Mouse (Mus musculus) lung, embryonic 15.5 days (tissue): Measurements from ENCODE around the gene Rbm14. TPM values are rescaled to one million over a fixed set of nuclear protein-coding genes. Genes with fewer than 3 reads are reported as not detected.
A peak's percentile ranks its signal among the peaks of the same experiment; 100 is the strongest.
"Not testable (repeated sequence)": the region's sequence is repeated elsewhere in the genome, so short reads cannot be mapped to it uniquely, and the experiment has no call there.

ENCODE experiments used
- ATAC-seq: fragments of 200-750 bp; cut with Nextera tagmentation; 2 replicates; pipeline ENCODE4 v1.8.0; 2017; ENCODE audit warnings: moderate number of reproducible peaks, borderline replicate concordance; ENCODE audit not compliant: low FRiP score, low TSS enrichment; ENCODE audit errors: extremely low read depth
- H3K27ac ChIP-seq: fragments of 300-500 bp; sonication (generic); 2 replicates; pipeline ENCODE4 v1.5.1; 2015; ENCODE audit warnings: moderate library complexity, mild to moderate bottlenecking, inconsistent platforms
- H3K27me3 ChIP-seq: fragments of 300-500 bp; sonication (generic); 2 replicates; pipeline ENCODE4 v1.6.1; 2015; ENCODE audit warnings: inconsistent platforms
- H3K36me3 ChIP-seq: fragments of 300-500 bp; sonication (generic); 2 replicates; pipeline ENCODE4 v1.6.1; 2015; ENCODE audit warnings: inconsistent platforms
- H3K4me1 ChIP-seq: fragments of 300-500 bp; sonication (generic); 2 replicates; pipeline ENCODE4 v1.6.1; 2015; ENCODE audit warnings: inconsistent platforms
- H3K4me2 ChIP-seq: fragments of 300-500 bp; sonication (generic); 2 replicates; pipeline ENCODE4 v1.6.1; 2015; ENCODE audit warnings: inconsistent platforms, mild to moderate bottlenecking, moderate library complexity
- H3K4me3 ChIP-seq: fragments of 300-500 bp; sonication (generic); 2 replicates; pipeline ENCODE4 v1.5.1; 2015; ENCODE audit warnings: mild to moderate bottlenecking, inconsistent platforms
- H3K9ac ChIP-seq: fragments of 300-500 bp; sonication (generic); 2 replicates; pipeline ENCODE4 v1.6.1; 2015; ENCODE audit warnings: inconsistent platforms
- H3K9me3 ChIP-seq: fragments of 300-500 bp; sonication (generic); 2 replicates; pipeline ENCODE4 v1.6.1; 2016; ENCODE audit warnings: inconsistent platforms
- WGBS: fragments of 180-500 bp; shearing (Covaris S2); methylation state at CpG from one replicate; pipeline ENCODE4 v1.1.7; 2015; 5-methylcytosine and 5-hydroxymethylcytosine counted together
- polyA plus RNA-seq: library from polyadenylated mRNA; unstranded; fragments of >200 nt; fragmentation: Nextera tagmentation; extraction: Ambion mirVana; gene quantifications from 2 replicates; pipeline ENCODE4 v1.2.1, GENCODE M21; 2015

Gene Rbm14
- polyA plus RNA-seq, 1 experiment from 2014 or later: 95.3 TPM

DNA sequence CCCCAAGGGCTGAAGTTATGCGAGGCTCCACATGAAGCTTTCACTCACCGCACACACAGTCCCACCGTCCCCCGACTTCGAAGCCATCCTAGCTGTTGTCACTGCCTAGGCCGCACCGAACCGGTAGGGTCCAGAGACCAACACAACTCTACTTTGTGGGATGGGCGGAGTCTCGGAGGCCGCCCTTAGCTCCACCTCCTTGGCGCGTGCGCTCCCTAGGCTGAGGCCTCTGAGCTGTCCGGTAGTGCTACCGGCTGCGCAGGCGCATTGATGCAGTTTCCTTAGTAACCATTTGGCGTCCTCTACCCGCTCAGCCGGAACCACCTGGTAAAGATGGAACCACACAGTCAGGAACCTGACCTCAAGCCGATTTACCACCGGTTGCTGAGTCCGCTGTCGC lies 27.7 kb upstream of the Rbm14 start, which contains the start of the genes Ccs and Ccdc87:
TSS of gene Ccs (minus strand) at position 184 of the 400 bp plus-strand sequence.
TSS of gene Ccdc87 (plus strand) at position 218 of the 400 bp plus-strand sequence.
- H3K36me3 ChIP-seq: no peaks in the 10 kb centered on the region
- WGBS: under 1% methylated on average over 25 of the region's 25 CpGs
- peaks cover 16% of the 10 kb centered on the region for H3K27me3 ChIP-seq
- peak within 1 kb of the TSS; percentile 66 for H3K4me3 ChIP-seq
- H3K27ac ChIP-seq: no peak within 1 kb of the TSS
- peak within 1 kb of the TSS; percentile 96 for H3K4me2 ChIP-seq
- peaks cover 5% of the 10 kb centered on the region; the same call in 1 of the 2 replicates for H3K4me1 ChIP-seq
- H3K9me3 ChIP-seq: no peaks in the 10 kb centered on the region
- ATAC-seq: peak; percentile 99
- peak within 1 kb of the TSS; percentile 65 for H3K9ac ChIP-seq

DNA sequence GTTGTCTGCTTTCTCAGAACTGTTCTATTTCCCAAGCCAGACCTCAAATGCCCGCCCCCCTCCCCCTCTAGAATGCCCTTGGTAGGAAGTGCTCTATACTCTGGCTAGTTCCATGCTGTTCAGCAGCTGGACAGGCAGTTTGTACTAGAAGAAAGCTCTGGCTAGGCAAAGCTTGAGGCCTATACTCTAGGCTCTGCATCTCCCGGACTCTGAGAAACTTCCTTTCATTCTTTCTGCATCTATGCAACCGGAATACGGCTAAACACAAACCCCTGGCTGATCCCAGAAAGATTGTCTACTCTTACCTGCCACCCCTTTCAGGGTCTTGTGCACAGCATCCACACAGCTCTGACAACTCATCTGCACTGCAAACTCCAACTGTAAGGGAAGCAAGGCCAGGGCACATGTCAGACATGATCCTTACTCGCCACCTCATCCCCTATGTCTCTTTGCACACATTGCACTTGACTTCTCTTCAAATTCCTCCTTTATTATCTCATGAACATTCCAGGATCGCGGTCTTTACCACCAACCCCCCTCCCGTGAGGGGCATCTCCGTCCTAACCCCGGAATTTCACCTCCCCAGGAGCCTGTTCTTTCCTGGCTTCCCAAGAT lies 27.2 kb upstream of the Rbm14 start:
- 28% methylated on average over 10 of the region's 10 CpGs for WGBS
- H3K27me3 ChIP-seq: peaks cover 16% of the 10 kb centered on the region
- peaks cover 5% of the 10 kb centered on the region; the same call in 1 of the 2 replicates for H3K4me1 ChIP-seq
- peak overlapping the region; percentile 96 for H3K4me2 ChIP-seq
- ATAC-seq: no peak
- H3K27ac ChIP-seq: no peak overlapping the region
- H3K36me3 ChIP-seq: no peaks in the 10 kb centered on the region
- H3K9ac ChIP-seq: peak overlapping the region; percentile 65
- H3K9me3 ChIP-seq: no peaks in the 10 kb centered on the region
- H3K4me3 ChIP-seq: peak overlapping the region; percentile 66

DNA sequence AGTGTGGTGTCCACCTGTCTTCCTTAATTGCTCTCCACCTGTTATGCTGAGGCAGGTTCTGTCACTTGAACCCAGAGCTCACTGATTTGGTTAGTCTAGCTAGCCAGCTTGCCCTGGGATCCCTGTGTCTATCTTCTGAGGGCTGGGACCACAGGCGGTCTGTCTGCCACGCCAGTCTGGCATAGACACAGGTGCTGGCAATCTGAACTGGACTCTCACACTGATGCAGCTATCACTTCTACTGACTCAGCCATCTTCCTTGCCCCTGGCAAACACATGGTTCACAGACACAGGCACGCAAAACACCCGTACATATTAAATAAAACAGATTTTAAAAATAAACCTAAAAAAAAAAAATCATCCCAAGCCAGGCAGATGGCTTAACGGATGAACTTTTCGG lies 25.6 kb upstream of the Rbm14 start:
- WGBS: 92% methylated on average over 6 of the region's 6 CpGs
- no peak for ATAC-seq
- Histone ChIP-seq H3K27ac (no peak overlapping the region), H3K4me2 (no peak overlapping the region), H3K9me3 (no peaks in the 10 kb centered on the region), H3K4me1 (peaks cover 5% of the 10 kb centered on the region; the same call in 1 of the 2 replicates), H3K36me3 (peaks cover 13% of the 10 kb centered on the region; the same call in 1 of the 2 replicates), H3K9ac (no peak overlapping the region), H3K27me3 (peaks cover 16% of the 10 kb centered on the region), H3K4me3 (no peak overlapping the region)

DNA sequence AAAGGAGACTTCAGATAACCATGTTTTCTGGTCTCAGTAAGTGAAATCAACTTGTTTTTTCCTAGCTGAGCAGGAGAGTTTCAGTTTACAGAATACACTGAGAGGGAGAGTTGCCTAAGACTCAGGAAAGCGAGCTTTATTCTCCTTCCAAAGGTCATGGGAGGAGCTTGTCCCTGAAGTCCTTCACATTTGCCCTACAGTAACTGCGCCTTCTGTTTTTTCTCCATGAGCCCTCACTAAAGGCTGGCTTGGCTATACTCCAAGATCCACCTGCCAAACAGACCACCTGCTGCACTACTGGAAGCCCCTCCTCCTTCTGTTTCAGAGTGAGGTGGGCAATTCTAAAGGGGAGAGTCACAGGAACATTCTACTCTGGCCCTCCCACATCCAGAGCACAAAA lies 24.7 kb upstream of the Rbm14 start:
- H3K9me3 ChIP-seq: no peaks in the 10 kb centered on the region
- peaks cover 13% of the 10 kb centered on the region for H3K27me3 ChIP-seq
- no peak for ATAC-seq
- no peak overlapping the region for H3K4me2 ChIP-seq
- no peak overlapping the region for H3K4me3 ChIP-seq
- H3K9ac ChIP-seq: no peak overlapping the region
- no peak overlapping the region for H3K27ac ChIP-seq
- peaks cover 5% of the 10 kb centered on the region; the same call in 1 of the 2 replicates for H3K4me1 ChIP-seq
- 62% methylated on average over 2 of the region's 2 CpGs for WGBS
- H3K36me3 ChIP-seq: peaks cover 13% of the 10 kb centered on the region; the same call in 1 of the 2 replicates

DNA sequence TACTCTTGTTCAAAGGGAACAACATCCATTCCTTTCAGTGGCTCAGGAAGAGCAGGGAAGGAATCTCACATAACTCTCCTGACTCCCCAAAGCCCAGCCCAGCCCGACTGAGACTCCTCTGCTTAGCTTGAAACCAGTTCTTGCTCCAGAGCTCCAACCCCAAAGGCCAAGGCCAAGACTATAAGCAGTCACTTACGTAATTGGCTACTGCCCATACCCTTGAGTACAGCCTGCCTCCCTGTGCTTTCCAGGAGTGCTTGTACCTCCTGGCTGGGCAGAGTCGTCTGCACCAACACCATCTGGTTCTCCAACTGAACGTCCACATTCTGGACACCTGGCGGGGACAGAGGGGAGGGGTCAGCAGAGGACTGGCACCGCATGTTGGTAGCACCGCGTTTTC lies 22.5 kb upstream of the Rbm14 start:
- WGBS: 77% methylated on average over 8 of the region's 8 CpGs
- Histone ChIP-seq H3K9me3 (no peaks in the 10 kb centered on the region), H3K9ac (no peak overlapping the region), H3K4me2 (no peak overlapping the region), H3K4me1 (no peaks in the 10 kb centered on the region), H3K27me3 (no peaks in the 10 kb centered on the region), H3K4me3 (no peak overlapping the region), H3K36me3 (peaks cover 17% of the 10 kb centered on the region; the same call in 1 of the 2 replicates), H3K27ac (no peak overlapping the region)
- no peak for ATAC-seq

DNA sequence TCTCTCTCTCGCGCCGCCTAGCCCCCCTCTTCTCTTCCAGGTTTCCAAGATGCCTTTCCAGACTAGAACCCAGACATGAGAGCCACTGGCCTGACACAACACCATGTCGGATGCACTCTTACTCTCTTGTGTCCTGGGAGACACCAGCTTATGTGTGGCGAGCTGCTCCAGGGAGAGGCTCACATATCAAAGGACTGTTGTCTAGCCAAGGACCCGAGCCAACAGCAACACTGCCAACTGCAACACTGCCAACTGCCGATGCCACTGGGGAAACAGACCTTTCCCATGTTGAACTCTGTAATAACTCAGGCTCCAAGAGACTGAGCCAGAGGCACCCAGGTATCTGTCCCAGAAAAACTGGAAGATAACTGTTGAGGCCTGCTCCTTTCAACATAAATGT lies 17.7 kb upstream of the Rbm14 start:
- no peak for ATAC-seq
- WGBS: 65% methylated on average over 7 of the region's 7 CpGs
- H3K4me2 ChIP-seq: no peak overlapping the region
- H3K9me3 ChIP-seq: no peaks in the 10 kb centered on the region
- no peak overlapping the region for H3K4me3 ChIP-seq
- H3K27ac ChIP-seq: no peak overlapping the region
- H3K9ac ChIP-seq: no peak overlapping the region
- peaks cover 21% of the 10 kb centered on the region for H3K36me3 ChIP-seq
- H3K27me3 ChIP-seq: no peaks in the 10 kb centered on the region
- H3K4me1 ChIP-seq: no peaks in the 10 kb centered on the region

DNA sequence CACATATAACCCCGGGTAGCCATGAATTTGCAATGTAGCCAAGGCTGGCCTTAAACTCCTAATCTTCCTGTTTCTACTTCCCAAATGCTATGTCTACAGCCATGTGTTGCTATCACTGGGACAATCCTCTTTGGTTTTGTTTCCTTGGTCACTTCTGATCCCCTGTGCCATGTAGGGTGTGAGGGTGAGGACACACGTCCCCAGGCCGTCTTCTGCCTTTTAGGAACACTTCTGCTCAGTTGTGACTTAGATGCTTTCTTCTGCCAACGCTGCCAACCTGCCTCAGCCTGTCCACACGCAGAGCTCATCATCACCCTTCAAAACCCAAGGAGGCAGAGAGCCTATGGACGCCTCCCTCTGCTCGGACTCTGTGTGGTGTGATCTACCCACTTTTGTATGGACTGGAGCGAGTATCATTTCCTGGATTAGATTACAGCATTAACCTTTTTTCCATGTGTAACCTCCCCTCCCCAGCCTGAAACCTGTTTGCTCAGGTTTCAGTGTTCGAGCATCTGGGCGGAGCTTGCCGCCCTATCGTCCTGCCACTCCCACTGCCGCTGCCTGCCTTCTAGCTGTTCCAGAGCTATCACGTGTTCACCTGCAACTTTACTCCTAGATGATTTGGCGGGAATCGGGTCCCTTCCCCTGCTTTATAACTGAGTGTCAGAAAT lies 17.1 kb upstream of the Rbm14 start:
- no peak overlapping the region for H3K27ac ChIP-seq
- no peaks in the 10 kb centered on the region for H3K9me3 ChIP-seq
- no peak overlapping the region for H3K9ac ChIP-seq
- peaks cover 21% of the 10 kb centered on the region for H3K36me3 ChIP-seq
- no peak for ATAC-seq
- H3K4me2 ChIP-seq: no peak overlapping the region
- 52% methylated on average over 16 of the region's 16 CpGs for WGBS
- no peak overlapping the region for H3K4me3 ChIP-seq
- no peaks in the 10 kb centered on the region for H3K4me1 ChIP-seq
- H3K27me3 ChIP-seq: no peaks in the 10 kb centered on the region

DNA sequence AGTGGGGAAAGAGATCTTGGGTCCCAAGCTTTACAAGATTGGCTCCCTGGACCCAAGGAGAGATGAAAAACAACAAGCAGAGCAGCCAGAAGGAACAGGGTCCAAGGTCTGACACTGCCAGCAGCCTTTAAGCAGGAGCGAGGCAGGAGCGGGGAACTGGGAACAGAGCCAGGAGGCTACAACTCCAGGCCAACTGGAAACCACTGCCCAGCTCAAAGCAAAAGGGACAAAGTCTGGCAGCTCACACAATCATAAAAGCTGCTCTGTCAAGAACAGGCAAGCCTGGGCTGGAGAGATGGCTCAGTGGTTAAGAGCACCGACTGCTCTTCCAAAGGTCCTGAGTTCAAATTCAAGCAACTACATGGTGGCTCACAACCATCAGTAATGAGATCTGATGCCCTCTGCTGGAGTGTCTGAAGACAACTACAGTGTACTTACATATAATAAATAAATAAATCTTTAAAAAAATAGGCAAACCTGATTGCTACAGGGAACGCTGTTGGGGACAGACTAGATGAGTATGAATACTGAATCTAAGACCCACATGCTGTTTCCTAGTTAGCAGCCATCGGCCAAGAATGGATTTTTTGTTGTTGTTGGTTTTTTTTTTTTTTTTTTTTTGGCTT lies 9.4 kb upstream of the Rbm14 start:
- Histone ChIP-seq H3K4me2 (no peak overlapping the region), H3K27ac (no peak overlapping the region)
- ATAC-seq: peak; percentile 83

DNA sequence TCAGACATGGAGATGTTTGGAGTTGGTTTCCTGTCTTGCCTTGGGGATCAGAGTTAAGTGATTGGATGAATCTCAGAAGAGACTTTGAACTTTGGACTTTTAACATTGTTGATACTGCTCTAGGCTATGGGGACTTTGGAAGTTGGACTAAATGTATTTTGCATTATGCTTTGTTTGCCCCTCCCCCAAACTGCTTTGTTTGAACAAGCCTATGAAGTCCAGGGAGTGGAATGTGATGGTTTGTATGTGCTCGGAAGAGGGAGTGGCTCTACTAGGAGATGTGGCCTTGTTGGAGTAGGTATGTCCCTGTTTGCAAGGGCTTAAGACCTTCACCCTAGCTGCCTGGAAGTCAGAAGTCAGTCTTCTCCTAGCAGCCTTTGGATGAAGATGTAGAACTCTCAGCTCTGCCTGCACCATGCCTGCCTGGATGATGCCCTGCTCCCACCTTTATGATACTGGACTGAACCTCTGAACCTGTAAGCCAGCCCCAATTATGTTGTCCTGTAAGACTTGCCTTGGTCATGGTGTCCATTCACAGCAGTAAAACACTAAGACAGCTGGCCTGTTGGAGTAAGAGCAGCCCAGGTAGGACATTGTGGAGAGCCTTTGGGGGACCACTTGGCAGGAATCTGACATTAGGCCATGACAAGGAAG lies 5.9 kb upstream of the Rbm14 start:
- Histone ChIP-seq H3K27ac (no peak overlapping the region), H3K36me3 (no peaks in the 10 kb centered on the region), H3K27me3 (no peaks in the 10 kb centered on the region), H3K4me2 (no peak overlapping the region), H3K9ac (no peak overlapping the region), H3K4me1 (peaks cover 2% of the 10 kb centered on the region; the same call in 1 of the 2 replicates), H3K4me3 (no peak overlapping the region), H3K9me3 (no peaks in the 10 kb centered on the region)
- 29% methylated on average over 1 of the region's 1 CpGs for WGBS
- no peak for ATAC-seq

More for the DNA sequence above, 9.4 kb upstream of the Rbm14 start:
- Histone ChIP-seq H3K36me3 (peaks cover 4% of the 10 kb centered on the region; the same call in 1 of the 2 replicates), H3K27me3 (no peaks in the 10 kb centered on the region), H3K9me3 (no peaks in the 10 kb centered on the region), H3K9ac (no peak overlapping the region), H3K4me1 (no peaks in the 10 kb centered on the region), H3K4me3 (no peak overlapping the region)
- whole genome bisulfite sequencing: 58% methylated on average over 5 of the region's 5 CpGs

DNA sequence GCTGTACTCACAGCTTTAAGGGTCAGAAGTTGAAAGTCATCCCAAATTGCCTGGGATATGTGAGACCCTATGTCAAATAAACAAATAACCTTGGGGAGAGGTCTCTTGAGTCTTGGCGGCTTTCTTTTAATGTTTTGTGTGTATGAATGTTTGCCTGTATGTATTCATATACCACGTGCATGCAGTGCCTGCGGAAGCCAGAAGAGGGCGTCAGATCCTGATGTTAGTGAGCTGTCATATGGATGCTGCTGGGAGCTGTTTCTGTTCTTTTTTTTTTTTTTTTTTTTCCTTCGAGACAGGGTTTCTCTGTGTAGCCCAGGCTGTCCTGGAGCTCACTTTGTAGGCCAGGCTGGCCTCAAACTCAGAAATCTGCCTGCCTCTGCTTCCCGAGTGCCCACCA lies 1.6 kb upstream of the Rbm14 start:
- Histone ChIP-seq H3K36me3 (no peaks in the 10 kb centered on the region), H3K27me3 (no peaks in the 10 kb centered on the region), H3K9me3 (no peaks in the 10 kb centered on the region), H3K4me2 (no peak overlapping the region), H3K27ac (no peak overlapping the region), H3K4me3 (no peak overlapping the region), H3K4me1 (peaks cover 15% of the 10 kb centered on the region), H3K9ac (no peak overlapping the region)
- WGBS: 86% methylated on average over 6 of the region's 6 CpGs
- ATAC-seq: no peak

DNA sequence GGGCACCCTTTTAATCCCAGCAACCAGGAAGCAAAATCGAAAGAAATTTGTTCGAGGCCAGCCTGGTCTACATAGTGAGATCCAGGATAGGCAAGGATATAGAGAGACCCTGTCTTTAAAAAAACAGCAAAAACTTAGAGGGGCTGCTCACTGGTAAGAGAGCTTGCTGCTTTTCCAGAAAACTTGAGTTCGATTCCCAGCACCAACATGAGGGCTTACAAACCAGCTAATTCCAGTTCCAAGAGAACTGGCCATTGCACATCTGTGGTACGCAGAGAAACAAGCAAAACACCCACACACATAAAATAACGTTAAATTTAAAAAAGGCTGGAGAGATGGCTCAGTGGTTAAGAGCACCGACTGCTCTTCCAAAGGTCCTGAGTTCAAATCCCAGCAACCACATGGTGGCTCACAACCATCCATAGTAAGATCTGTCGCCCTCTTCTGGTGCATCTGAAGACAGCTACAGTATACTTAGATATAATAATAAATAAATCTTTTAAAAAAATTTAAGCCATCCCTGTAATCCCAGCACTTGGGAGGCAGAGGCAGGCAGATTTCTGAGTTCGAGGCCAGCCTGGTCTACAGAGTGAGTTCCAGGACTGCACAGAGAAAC lies 1.0 kb upstream of the Rbm14 start:
- Histone ChIP-seq H3K4me2 (peak overlapping the region; percentile 73), H3K9ac (peak overlapping the region; percentile 83), H3K27ac (peak overlapping the region; percentile 95), H3K4me1 (peaks cover 15% of the 10 kb centered on the region), H3K4me3 (peak overlapping the region; percentile 72)
- ATAC-seq, H3K27me3 ChIP-seq, H3K9me3 ChIP-seq, H3K36me3 ChIP-seq: not testable (repeated sequence)
- WGBS: 69% methylated on average over 8 of the region's 8 CpGs
